Mouse (Mus musculus) spleen, postnatal 14 days (tissue): ENCODE data around the gene Taldo1.
"Not testable (repeated sequence)": the region's sequence is repeated elsewhere in the genome, so short reads cannot be mapped to it uniquely, and the experiment has no call there.

Experiments
- DNase-seq, 2 experiments: peaks; one replicate each; pipeline ENCODE4 v3.0.0; 2021 to 2022; ENCODE audit warnings: low spot score in 2 of 2

Taldo1 gene

GRCm38 (mm10) chr7:141439140-141439679 is 47.2 kb downstream of the Taldo1 start:
- DNase-seq = no peak

DNA sequence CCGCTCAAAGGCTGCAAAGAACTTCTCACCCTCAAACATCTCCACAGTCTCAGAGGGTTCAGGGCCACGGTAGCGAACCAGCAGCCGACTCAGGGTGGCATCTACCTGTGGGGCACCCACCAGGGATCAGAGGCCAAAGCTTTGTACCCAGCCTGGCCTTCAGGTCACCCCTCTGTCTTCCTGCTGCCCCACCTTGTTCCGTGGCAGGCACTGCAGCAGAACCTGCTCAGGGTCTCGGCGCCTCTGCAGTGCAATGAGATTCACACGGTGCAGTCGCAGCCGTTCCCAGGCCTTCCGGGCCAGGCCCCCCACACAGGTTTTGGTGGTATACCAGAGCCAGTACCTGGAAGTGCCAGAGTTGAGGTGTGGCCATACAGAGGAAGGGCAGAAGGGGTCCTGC is 47.8 kb downstream of the Taldo1 start:
- DNase-seq = no peak

DNA sequence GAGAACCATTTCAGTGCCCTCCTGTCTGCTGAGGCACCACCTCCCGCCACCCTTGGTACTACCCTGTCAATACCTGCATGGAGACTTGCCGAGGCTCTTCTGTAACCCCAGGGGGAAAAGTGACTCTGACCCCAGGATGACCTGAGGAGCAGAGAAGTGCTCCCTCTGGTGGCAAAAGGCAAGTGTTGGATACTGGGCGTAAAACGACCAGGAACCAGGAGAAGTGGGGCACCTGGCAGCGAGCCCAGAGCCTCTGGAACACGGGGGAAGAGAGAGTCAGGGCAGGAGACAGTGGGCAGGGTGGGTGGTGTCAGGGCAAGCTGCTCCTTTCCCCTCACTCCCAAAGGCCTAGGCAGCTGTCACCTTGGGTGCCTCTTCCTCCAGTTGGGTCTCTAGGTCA is 48.6 kb downstream of the Taldo1 start:
- DNase-seq = peak in 1 of 2 experiments; percentile 50

DNA sequence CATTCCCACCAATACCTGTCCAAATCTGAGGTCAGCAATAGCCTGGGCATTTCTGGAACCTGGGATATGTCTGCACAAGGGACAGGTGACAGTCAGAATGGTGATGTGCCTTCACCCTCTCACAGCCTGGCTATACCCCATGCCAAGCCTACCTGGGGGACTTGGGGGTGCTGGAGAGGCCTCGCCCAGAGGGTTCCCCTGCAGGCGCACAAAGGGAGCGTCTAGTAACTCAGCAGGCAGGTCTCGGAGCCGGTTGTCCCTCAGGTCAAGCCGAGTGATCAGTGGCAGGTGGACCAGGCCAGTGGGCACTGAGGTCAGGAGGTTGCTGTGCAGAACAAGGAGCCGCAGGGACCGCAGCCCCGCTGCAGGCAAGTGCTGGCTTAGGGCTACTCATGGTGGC is 49.5 kb downstream of the Taldo1 start:
- no peak for DNase-seq

GRCm38 (mm10) chr7:141442199-141442598 is 50.2 kb downstream of the Taldo1 start:
- DNase-seq = no peak

DNA sequence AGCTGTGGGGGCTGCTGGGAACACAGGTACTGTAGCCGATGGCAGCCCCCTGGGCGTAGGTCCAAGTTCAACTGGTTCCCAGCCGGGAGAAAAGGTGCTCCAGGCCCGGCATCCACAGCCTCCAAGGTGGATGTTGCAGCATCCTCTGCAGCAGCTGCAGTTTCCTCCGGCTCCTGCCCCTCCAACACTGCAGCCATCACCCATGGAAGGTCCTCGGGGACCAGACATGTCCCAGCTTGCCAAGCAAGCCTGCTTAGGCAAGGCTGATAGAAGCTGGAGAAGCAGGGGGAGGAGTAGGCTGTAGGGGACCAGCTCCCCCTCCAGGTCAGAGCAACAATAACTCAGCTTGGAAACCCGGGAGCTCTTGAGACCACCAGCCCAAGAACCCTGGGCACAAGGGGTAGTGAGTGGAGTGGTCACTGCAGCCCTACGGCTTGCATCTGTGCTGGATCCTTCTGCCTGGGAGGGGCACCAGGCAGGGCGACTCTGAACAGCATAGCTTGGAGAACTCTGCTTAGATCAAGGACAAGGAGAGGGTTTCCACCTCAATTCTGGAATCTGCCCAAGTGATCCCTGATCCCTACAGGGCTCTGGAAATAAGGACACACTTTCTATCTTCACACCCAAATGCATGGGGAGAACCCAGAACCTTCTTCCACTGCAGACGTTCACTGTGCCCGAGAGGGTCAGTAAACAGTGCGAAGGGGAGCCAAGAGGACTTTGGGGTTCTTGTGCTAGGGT is 51.3 kb downstream of the Taldo1 start:
- no peak for DNase-seq

DNA sequence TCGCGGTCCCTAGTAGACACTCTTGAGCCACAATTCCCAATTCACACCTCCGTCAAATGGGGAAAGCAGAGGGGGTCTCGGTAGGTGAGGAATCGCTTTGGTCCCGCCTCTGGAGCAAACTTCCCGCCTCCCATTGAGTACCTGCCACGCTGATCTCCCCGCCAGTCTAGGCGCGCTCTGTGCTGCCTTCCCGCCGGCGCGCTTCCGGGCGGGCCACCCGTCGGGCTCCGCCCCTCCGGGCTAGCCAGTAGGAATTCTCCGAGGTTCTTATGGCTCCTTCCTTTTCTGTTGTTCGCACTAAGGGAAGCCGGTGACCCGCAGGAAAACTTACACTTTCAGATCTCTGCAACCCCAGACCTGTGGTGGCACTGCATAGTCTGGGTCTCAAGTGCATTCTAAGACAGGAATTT is 51.8 kb downstream of the Taldo1 start, which contains the start of gene Pidd1:
TSS of gene Pidd1 (minus strand) at position 198 of the 410 bp plus-strand sequence.
- DNase-seq = peak; percentile 51 to 53

DNA sequence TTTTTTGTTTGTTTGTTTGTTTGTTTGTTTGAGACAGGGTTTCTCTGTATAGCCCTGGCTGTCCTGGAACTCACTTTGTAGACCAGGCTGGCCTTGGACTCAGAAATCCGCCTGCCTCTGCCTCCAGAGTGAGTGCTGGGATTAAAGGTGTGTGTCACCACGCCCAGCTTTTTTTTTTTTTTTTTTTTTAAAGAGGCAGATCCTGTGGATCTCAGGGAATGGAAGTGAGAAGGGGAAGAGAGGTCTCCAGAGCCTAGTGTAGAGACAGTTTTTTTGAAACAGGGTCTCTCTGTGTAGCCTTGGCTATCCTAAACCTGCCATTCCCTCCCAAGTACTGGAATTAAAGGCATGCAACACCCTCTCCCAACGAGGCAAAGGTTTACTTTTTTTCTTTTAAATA is 54.4 kb downstream of the Taldo1 start:
- not testable (repeated sequence) for DNase-seq

GRCm38 (mm10) chr7:141447110-141447991 is 55.4 kb downstream of the Taldo1 start, which contains the start of gene Rplp2:
Gene Rplp2, plus strand, starts transcription at chr7:141447370.
- DNase-seq = peak; percentile 85 to 90

DNA sequence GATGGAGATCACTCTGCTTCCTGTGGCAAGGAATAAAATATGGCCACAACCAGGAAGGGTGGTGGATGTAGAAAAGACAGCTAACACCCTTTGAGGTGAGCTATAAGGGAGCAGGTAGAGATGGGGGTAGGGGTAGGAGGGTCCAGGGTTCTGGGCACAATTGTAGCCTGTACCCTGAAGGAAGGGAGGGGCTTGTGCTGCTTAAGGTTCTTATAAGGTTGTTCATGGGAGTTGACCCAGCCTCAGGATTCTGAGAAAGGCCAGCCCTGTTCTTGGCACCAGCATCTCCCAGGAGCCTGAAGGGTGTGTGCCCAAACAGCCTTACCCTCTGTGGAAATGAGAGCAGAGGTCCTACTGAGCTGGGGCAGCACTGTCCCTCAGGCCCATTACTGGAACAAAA is 59.9 kb downstream of the Taldo1 start:
- DNase-seq = no peak
